Mouse (Mus musculus): Measurements from ENCODE around the gene Ccdc80.

DNA sequence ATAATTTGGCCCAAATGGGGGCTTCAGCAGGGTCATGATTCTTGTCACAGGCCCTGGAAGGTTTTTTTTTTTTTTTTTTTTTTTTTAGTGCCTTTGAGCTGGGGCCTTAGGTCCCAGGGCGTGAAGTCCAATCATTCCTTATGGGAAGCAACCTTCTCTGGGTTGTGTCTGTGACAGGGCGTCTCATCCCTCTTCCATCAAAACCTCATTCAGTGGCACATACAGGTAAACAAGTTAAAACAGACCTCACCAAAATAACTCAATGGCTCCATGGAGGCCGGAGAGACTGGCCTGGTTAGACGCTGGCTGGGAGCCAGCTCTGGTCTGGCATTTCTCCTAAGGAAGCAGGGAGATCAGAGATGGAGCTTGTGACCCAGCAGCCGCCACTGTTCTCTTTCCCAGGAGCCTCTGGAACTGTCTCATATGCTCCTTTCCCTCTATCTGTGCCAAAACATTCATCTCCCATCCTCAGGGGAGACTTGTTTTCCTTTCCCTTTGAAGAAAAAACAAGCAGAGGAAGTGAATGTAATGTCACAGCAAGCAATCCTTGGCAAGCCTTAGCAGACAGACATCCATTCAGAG is 27.7 kb downstream of the Ccdc80 start:
- TF ChIP-seq CTCF (IDR thresholded peaks at IDR 0.05; ENCODE audit: low read depth), result no peak
- no peak for TF ChIP-seq EP300 (IDR thresholded peaks at IDR 0.05; ENCODE audit: low read depth)
